Comparison of ENCODE assay signal across 8 mouse cellular contexts in genomic region chr6:87042337-87043130, GRCm38 (mm10). TPM values are rescaled to one million over a fixed set of nuclear protein-coding genes. Genes with fewer than 3 reads are reported as not detected.
A peak's percentile ranks its signal among the peaks of the same experiment; 100 is the strongest.
DNase-seq lines count a peak whose midpoint lies in the region; ATAC-seq lines count a peak whose summit lies in the region.

Gene Gfpt1 (plus strand): TSS chr6:87042846.

- peak within 1 kb of the TSS; percentile 91 for H3K4me3 ChIP-seq in hindbrain, embryonic 13.5 days

- peak; percentile 96 for ATAC-seq in hindbrain, embryonic 13.5 days (ENCODE audit: low FRiP score)

- DNase-seq in NIH3T3 (ENCODE audit: low read depth) = peak; percentile 98
- DNase-seq in cerebellum, postnatal 10 days = peak; percentile 98
- DNase-seq in frontal cortex, postnatal 14 days (ENCODE audit: low spot score in 2 of 2) = peak; percentile 88 to 93
- DNase-seq in layer of hippocampus, postnatal 25 days (ENCODE audit: extremely low spot score in 1 of 2, low spot score in 1 of 2) = peak; percentile 87 to 90
- peak; percentile 96 for DNase-seq in lung, postnatal 25 days (ENCODE audit: low spot score)
- DNase-seq in retina, embryonic 14.5 days (ENCODE audit: low spot score) = peak; percentile 93
- DNase-seq in thymus, postnatal 4 days = peak; percentile 98

- H3K4me2 ChIP-seq in hindbrain, embryonic 13.5 days = peak within 1 kb of the TSS; percentile 64

- no peaks in the 10 kb centered on the region for H3K9me3 ChIP-seq in hindbrain, embryonic 13.5 days

- peaks cover 28% of the 10 kb centered on the region for H3K4me1 ChIP-seq in hindbrain, embryonic 13.5 days (replicated peaks)

- H3K27ac ChIP-seq in hindbrain, embryonic 13.5 days = peak within 1 kb of the TSS; percentile 97

- peak within 1 kb of the TSS; percentile 97 for H3K9ac ChIP-seq in hindbrain, embryonic 13.5 days

- under 1% methylated on average over 66 of the region's 68 CpGs for WGBS in hindbrain, embryonic 13.5 days

- no peaks in the 10 kb centered on the region for H3K36me3 ChIP-seq in hindbrain, embryonic 13.5 days

- no peaks in the 10 kb centered on the region for H3K27me3 ChIP-seq in hindbrain, embryonic 13.5 days

RNA-seq across cellular contexts. Expression of gene Gfpt1, which starts in this region (rescaled TPM):
- 19.0 and 22.5 TPM in 2 replicates for polyA plus RNA-seq in hindbrain, embryonic 13.5 days (2015; fragmentation: Nextera tagmentation; extraction: Ambion mirVana)
- total RNA-seq in layer of hippocampus, postnatal 25 days (2021) = 10 to 100 TPM; 50.0 to 51.7 TPM

Comparison
In these comparisons a context has a peak if more than half of its experiments do, and no peak if none do; other contexts are left out.
1. Peak in every context shown above with its lines: DNase-seq, ATAC-seq, H3K4me3 ChIP-seq and H3K27ac ChIP-seq.